Mouse (Mus musculus) activated CD4-positive, CD25-positive, alpha-beta regulatory T cell, adult 4 months (primary cell): ENCODE measurements around the gene Ywhah. TPM values are rescaled to one million over a fixed set of nuclear protein-coding genes. Genes with fewer than 3 reads are reported as not detected.
A peak's percentile ranks its signal among the peaks of the same experiment; 100 is the strongest.
"Not testable (repeated sequence)": the region's sequence is repeated elsewhere in the genome, so short reads cannot be mapped to it uniquely, and the experiment has no call there.

Source experiments
- ATAC-seq: one replicate; pipeline ENCODE4 v1.8.0; 2017
- polyA plus RNA-seq, 2 experiments: library from polyadenylated mRNA; unstranded; fragments of 100-300 nt; shearing (Covaris generic); gene quantifications; one replicate each; pipeline ENCODE4 v1.2.1; 2017

The Ywhah gene
- polyA plus RNA-seq, 2 experiments from 2014 or later: 255 to 299 TPM

DNA sequence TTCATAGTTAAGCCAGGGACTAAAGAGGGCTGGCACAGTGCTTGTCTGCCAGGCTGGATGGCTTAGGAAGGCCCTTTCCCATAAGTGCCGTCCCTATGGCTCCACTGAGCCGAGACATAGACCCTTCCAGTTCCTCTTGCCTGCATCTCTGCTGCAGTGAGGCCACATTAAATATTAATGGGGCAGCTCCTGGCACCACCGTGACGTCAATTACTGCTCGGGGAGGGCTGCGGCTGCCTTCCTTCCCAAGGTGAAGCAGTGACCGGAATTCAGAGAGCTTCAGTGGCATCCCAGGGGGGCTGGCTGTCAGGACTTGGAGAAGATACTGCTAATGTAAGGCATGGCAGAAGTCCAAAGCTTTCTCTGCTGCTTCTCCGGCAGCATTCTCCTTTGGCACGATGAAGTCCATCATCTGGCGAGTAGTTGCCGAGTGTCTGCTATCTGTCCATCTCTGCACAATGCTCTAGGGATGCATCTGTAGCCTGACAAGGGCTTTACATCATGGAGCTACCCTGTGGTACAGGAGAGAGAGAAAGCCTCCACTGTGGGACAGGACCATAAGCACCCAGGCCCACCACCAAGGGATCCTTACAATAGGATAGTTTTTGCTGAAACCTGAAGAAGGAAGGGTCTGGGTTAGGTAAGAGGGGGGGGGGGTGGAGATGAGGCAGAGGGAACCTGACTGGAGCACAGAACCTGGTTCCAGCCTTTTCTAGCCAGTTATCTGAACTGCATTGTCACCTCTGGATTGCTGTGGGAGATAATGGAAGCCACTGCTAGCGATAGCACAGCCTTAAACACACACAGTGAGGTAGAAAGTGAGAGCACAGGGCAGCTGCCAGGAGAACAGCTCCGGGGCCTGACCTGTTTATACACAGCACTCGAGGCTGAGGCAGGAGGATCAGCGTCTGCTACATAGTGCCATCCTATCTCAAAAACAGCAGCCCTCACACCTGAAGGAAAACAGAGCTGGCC lies 7.2 kb upstream of the Ywhah start:
- ATAC-seq: no peak

DNA sequence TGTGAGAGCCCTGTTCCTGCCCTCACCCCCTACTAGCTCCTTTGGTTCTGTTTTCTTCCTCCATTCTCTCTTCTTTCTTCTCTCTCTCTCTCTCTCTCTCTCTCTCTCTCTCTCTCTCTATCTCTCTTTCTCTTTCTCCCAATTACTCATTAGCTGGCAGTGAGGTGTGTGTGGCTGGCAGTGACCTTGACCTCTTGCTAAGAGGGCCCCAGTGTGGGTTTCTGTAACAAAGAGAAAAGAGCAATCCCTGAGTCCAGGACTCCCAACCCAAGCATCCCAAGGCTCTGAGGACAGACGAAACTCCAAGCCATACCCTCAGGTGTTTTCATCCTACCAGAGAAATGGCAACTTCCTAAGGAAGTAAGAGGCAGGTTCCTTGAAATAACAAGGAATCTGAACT lies 4.5 kb upstream of the Ywhah start:
- ATAC-seq: no peak

DNA sequence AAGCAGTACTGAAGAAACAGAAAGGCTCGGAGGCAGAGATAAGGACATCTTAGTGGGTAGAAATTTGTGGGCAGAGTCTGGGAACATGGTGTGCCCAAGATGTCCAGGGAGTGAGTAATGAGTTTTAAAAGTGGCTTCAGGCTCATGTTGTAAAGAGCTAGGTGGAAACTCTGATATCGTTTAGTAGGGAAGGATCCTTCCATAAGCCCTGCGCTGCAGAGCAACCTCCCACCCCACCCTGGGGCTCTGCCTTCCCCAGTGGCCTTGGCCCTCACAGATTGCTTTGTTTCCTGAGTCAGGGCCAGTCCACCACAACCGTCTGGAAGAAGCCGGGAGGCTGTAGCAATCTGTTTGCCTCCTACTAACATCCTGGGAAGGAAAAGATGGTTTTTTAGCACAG lies 3.0 kb upstream of the Ywhah start:
- ATAC-seq: no peak

DNA sequence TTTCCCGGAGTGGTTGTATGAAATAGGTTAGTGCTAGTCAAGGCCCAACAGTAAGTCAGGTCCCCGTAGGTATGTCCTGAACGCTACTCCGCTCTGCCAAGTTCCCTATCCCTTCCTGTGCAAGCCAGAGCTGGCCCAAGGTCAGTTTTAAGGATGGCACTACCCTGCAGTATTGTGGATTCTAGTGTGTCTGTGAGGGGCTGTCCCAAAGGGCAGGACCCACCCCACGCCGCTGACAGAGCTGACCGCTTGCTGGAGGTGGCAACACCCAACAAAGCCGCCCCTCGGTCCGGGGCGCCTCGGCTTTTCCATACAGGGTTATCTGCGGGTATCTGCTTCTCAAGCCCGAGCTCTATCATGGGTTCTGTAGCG lies 441 bp upstream of the Ywhah start:
- ATAC-seq: peak; percentile 20

DNA sequence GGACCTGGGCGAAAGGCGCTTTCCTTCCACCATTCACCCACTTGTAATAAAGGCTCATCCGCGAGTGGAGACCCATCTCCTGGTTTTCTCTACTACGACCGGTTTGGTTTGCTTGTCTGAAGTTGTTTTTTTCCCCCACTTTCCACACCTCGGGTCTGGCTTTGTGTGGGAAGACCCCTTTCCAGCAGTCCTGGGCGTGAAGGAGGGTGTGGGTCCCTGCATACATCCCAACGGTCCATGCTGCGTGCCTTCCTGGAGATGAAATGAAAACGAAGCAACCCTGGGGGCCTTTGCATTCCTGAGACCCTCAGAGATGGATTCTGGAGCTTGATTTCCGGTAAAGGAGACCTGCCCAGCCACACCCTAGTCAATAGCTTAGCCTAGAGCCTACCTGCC lies 808 bp downstream of the Ywhah start:
- ATAC-seq: no peak

DNA sequence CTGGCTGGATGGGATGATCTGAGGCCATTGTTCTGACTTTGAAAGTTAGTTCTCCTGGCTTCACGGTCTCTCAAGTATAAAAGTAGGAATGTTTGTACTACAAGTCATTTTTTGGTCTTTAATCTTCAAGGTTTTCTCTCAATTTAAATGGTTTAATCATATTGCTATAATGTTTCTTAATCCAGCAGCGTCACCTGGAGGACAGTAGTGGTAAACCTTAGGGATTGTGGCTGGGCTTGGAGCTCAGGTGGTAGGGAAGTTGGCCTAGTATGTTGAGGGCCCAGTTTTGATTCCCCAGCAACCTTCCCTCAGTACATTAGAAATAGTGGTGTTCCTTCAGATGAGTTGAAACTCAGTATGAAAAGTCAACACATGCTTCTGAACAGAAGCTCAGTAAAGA lies 3.0 kb downstream of the Ywhah start:
- ATAC-seq: no peak

DNA sequence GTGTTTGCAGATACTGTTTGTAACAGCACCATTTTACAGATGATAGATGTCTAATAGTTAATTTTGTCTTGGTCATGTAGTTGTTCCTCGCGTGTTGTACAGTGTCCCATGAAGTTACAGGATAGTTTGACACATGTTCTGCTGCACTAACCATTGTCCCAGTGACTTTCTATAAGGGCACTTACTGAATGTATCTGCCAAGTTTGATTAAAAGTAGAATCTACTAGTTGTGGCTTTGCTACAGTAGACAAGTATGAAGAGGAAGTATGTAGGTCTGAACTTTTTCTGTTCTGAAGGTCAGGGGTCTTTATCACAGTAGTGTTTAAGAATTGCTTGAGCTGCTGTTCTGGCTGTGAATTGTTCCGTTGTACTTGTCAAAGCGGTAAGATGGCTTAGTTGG lies 4.7 kb downstream of the Ywhah start:
- ATAC-seq: no peak

DNA sequence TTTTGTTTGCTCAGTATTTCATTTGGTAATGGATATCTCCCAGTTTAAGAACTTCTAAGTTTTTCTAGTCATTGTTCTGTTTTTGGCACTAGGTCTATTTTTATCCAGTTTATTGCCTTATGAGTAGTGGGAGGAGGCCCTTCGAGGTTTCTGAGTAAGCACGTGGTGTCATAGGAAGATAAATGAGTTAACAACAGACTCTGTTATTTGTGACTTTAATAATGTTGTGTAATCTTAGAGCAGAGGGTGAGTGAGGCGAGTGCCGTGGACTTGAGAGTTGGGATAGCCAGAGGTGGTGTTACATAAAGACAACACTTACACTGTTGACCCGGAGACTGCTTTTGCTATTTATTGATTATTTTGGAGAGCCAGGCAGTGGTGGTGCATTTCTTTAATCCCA lies 5.9 kb downstream of the Ywhah start:
- ATAC-seq: no peak

DNA sequence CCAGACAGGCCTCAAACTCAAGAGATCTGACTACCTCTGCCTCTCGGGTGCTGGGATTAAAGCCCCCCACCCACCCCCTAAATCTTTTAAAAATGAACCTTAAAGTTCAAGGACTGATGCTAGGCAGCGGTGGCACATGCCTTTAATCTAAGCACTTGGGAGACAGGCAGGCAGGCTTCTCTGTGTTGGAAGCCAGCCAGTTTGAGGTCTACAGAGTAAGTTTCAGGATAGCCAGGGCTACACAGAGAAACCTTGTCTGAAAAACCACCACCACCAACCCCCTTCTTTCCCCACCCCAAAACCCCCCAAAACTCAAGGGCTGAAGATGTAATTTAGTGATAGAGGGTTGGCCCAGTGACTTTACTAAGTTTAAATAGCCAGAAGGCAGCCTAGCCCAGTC lies 10.0 kb downstream of the Ywhah start:
- ATAC-seq: no peak

DNA sequence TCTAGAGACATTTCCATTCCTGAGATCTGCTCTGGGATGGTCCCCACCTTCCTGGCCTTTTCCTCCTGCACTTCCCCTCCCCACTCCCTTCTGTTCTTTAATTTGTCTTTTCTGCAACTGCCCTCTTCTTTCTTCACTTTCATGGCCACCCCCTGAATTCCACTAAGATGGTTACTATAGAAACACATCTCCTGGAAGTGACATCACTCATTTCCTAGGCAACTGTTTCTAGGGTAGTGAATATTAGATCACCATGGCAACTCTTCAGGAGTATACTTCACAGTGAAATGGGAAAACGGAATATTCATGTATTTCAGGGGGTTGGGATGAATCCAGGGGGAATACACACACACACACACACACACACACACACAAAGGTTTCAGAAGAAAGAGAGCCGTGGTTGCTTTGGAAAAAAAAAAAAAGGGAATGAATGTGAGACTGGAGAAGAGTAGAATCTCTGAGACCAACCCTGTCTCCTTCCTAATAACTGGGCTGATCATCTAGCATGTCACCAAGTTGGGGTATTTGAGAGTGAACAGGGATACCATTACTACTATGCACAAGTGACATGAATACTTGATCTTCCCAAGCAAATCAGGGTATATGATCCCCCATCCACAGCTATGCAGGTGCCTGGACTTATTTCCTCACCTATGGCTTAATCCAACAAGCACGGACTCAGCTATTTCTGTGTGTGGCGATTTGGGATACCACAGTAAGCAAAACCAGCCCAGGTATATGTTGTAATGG lies 12.0 kb downstream of the Ywhah start:
- ATAC-seq: no peak

DNA sequence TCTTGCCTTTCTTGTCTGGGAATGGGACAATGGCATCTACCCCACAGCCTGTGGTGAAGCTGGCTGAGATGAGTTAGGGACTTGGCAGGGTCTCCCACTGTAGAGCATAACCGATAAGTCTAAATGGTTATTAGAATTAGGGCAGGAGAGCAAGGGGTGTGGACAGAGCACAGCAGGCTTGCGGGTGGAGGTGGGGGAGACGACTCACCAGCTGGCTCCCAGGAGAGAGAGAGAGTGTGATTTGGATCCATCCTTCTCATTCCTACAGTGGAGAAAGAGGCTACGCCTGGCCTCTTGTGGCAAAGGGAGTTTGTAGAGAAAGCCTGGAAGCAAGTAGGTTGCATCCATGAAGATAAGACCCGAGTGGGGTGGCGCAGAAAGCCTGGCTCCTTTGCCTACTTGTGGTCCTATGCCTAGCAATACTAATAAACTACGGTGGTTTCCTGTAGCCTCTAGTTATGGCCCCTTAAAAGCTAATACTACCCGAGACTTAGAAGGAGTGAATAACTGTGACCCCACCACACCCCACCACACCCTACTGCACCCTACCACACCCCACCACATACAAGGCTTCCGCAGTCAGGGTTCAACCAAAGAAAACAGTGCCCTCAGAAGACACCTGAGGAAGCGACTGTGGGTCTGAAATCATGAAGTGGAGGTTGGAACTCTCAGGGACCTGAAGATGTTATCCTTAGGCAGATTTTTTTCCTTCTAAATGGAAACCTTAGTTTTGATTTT lies 13.6 kb downstream of the Ywhah start:
- ATAC-seq: no peak

DNA sequence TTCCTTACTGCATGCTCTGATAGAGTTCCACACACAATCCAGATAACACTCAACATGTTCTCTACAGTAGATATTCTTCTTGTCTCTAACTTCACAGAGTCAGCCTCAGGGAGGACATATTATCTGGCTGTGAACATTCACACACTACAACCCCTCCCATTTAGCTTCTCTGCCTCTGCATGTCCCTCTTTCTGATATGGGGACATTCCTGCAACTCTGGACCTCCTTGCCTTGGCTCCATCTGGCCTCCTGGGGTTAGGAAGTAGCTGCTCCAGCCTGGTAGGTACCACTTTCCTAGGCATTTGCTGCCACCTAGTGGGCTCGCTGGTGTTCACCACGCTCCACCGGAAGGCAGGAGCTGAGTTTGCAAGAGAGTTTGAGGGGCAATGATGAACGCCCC lies 14.5 kb downstream of the Ywhah start:
- peak; percentile 77 for ATAC-seq

DNA sequence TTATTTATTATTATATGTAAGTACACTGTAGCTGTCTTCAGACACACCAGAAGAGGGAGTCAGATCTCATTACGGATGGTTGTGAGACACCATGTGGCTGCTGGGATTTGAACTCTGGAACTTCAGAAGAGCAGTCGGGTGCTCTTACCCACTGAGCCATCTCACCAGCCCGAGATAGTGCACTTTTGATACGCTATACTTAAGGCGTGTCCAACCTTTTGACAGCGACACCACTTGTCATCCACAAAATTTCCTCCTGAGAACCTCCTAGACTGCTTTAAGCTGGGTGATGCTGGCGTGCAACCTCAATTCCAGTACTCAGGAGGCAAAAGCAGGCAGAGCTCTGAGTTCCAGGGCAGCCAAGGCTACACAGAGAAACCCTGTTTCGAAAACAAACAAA lies 15.0 kb downstream of the Ywhah start:
- ATAC-seq: not testable (repeated sequence)

DNA sequence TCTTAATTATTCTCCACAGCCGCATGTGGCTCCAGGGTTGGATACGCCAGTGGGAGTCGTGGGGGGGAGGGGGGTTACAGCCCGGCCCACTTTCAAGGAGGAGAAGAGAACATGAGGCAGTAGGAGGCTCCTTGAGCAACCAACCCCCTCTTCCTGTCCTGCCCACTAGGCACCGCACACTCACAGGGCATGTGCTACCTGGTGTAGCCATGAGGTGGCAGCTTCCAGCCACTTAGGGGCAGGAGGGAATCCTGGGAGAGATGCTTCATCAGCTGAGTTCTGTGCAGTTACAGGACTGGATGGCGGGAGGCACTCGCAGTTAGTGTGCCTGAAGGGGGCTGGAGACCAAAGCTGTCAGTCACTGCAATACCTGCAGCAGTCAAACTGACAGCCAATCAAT lies 15.5 kb downstream of the Ywhah start:
- ATAC-seq: peak; percentile 52

DNA sequence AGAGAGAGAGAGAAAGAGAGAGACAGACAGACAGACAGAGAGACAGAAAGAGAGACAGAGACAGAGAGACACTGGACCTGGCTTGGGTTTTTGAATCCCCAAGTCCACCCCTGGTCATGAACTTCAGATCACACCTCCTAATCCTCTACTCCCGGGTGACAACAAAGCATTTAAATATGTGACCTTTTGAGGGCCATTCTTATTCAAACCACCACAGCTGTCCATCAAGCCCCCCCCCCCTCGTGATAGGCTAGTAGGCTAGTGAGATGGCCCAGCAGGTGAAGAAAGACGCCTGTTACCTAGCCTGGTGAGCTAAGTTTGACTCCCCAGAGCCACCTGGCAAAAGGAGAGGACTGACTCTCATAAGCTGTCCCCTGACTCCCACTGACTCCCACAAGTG lies 16.3 kb downstream of the Ywhah start:
- ATAC-seq: no peak

DNA sequence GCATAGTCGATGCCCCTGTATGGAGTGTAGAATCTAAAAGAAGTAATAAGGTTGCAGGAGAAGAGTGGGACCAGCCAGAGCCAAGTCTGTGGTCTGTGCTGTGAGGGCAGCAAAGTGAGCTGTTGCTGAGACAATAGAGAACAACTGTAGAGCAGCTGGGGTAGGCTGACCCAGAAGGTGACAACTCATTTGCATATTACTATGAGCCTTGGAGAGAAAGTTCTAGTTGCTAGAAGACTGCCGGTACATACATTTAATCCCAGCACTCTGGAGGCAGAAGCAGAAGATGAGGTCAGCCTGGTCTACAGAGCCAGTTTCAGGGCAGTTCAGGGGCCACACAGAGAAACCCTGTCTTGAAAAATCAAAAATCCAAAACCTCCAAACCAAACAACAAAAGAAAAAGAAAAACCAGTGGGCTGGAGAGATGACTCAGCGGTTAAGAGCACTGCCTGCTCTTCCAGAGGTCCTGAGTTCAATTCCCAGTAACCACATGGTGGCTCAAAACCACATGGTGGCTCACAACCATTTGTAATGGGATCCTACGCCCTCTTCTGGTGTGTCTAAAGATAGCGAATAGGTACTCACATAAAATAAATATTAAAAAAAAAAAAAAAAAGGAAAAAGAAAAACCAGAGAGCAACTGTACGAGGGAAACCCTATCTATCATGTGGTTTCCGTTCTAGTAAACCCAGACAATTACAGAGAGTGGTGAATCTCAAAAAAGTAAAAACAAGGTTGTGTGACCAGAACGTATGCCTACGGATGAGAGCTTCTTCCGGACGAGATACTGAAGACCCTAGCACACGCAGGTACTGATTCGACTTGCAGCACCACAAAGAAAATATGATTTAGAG lies 20.3 kb downstream of the Ywhah start:
- peak; percentile 70 for ATAC-seq

DNA sequence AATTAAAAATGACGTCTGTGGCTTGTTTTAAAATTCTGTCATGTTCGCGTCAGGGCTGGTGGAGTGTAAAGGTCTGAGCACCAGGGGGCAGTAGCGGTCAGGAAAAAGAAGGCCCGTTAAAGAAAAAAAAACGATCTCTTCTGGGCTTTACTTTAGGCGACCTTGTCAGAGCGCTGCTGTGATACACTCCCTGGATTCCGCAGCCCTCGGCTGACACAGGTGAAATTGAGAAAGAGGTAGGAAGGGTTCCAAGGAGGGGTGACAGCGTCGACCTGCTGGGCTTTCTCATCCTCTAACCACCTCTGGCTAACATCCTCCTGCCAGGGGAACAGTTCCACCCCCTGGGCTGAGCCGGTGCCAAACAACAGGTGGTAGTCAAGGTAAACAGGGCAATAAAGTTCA lies 20.9 kb downstream of the Ywhah start:
- ATAC-seq: peak; percentile 48

DNA sequence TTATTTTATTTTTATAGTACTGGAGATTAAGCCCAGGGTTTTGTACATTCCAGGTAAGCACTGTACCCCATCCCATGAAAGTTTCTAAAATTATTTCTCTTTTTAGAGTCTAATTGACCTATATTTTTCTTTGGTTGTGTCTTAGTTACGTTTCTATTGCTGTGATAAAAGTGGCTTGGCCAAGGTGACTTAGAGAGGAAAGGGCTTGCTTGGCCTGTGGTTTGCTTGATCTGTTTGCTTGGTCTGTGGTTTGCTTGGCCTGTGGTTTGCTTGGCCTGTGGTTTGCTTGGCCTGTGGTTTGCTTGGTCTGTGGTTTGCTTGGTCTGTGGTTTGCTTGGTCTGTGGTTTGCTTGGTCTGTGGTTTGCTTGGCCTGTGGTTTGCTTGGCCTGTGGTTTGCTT lies 22.1 kb downstream of the Ywhah start:
- ATAC-seq: not testable (repeated sequence)

DNA sequence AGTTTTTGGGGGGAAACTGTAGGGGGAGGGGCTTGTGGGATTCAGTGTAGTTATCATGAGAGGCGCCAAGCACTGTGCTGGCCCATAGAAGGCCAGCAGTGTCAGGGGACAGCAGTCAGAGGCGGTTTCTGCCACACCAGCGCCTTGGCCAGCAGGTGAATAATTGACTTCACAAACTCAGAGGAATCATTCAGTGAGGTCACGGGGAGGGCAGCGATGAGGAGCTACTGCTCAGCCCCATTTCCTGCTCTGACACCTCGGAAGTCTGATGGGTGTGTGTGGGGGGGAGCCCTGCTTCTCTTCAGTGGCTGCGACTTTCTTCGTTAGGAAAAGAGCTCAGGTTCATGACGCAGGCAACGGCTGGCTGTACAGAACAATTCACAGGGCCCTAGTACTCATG lies 24.8 kb downstream of the Ywhah start:
- ATAC-seq: peak; percentile 74

DNA sequence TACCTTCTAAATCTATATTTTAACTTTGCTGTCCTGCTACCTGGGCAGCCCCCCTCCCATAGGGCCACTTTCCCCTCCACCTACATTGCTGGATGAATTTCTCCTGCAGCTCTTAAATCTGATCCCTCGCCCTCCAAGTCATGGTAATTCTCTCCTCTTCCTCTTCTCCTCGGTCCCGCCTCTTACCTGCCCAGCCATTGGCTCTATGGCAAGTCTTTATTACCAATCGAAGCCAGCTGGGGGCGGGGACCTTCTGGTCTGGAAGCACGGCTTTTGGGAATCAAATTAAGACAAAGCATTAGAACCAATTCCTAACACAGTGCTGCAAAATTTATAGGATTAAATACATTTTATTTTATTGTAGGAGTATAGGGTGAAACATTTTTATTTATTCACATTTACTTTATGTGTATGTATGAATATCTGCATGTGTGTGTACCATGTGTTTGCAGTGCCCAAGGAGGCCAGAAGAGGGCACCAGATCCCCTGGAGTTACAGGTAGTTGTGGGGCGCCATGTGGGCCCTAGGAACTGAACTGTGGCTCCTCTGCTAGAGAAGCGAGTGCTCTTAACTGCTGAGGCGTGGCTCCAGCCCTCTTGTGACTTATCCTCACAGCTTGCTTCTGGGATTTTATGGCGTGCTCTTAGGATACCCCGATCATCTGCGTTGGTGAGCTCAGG lies 26.2 kb downstream of the Ywhah start:
- no peak for ATAC-seq

DNA sequence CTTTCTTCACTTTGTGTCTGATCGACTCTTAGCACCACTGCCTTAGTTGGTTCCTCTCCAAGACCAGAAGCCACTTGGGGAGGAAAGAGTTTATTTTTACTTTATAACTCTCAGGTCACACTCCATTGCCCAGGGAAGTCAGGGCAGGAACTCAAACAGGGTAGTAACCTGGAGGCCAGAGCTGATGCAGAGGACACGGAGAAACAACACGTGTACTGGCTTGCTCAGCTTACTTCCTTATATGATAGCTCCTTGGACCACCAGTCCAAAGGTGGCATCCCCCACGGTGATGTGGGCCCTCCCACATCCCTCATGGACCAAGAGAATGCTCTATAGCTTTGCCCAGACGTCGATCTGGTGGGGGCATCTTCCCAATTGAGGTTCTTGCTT lies 26.7 kb downstream of the Ywhah start:
- no peak for ATAC-seq
